Mouse (Mus musculus) kidney, adult 10 weeks (tissue): Measurements from ENCODE around the gene D1Pas1. TPM values are rescaled to one million over a fixed set of nuclear protein-coding genes. Genes with fewer than 3 reads are reported as not detected.

Experiments used
- polyA plus RNA-seq: library from polyadenylated mRNA; stranded (reverse); fragments of 350-450 nt; fragmentation: Illumina TruSeq; extraction: RNeasy Lipid Tissue Mini Kit (QIAGEN cat#74804); gene quantifications from one replicate; pipeline ENCODE4 v1.2.3, GENCODE M21; 2014; ENCODE audit warnings: low read depth, low replicate concordance

The D1Pas1 gene
- polyA plus RNA-seq = not detected

DNA sequence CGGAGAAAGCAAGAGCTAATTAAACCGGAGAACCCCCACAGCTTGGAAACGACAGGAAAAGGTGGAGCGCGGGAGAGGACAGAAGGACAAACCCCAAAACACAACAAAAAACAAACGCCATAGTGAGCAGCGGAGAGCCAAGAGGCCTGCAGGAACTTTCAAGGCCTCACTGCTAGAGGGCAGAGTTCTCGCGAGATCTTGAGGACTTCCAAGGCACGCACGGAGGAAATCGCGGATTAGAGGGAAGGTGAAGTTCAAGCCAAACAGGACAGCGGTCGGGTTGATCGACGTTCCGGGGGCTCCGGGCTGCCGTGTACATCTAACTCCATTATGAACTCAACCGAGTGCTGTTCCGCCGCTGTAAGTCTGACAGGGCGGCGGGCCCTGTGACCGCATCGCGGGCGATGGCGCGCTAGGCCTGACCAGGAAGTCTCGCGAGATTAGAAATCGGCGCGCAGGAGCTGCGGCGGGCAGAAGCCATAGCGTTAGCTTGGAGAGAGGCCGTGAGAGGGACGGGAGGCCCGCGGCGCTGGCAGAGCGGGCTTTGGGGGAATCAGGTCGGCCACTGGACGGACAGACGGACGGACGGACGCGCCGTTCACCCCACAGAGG lies at the start of gene D1Pas1:
Gene D1Pas1, plus strand, starts transcription at position 216 of the 612 bp plus-strand sequence.

Other genes with a start within 250 kb of the D1Pas1 start
- 8.8 TPM for gene Rrp15, start 218.1 kb upstream of the D1Pas1 start, polyA plus RNA-seq
- 4.3 TPM for gene Spata17, start 248.0 kb downstream of the D1Pas1 start, polyA plus RNA-seq
- gene Gpatch2, start 248.1 kb downstream of the D1Pas1 start, polyA plus RNA-seq = 12.8 TPM